Mouse (Mus musculus) midbrain, postnatal 0 days (tissue): ENCODE measurements at regions not wholly inside any gene's neighbourhood (a gene's known extent, or its start where the extent isn't known, plus 50 kb on each side); places are given as distances from the start of the nearest gene placed in this dataset.

ENCODE experiments used
- ATAC-seq: fragments of 200-750 bp; cut with Nextera tagmentation; 2 replicates; pipeline ENCODE4 v1.8.0; 2017; ENCODE audit warnings: moderate number of reproducible peaks, mild to moderate bottlenecking, moderate TSS enrichment, moderate library complexity; ENCODE audit not compliant: low FRiP score
- DNase-seq: peaks from one replicate; pipeline ENCODE4 v3.0.0-alpha.2; 2015; ENCODE audit warnings: low spot score
- H3K27ac ChIP-seq: fragments of 300-500 bp; sonication (generic); 2 replicates; pipeline ENCODE4 v1.5.1; 2014; ENCODE audit warnings: low read depth, mild to moderate bottlenecking, low read length, mixed read lengths
- H3K27me3 ChIP-seq: fragments of 300-500 bp; sonication (generic); 2 replicates; pipeline ENCODE4 v1.6.1; 2014; ENCODE audit warnings: low read length, control low read depth, mixed read lengths; ENCODE audit not compliant: insufficient read depth
- H3K36me3 ChIP-seq: fragments of 300-500 bp; sonication (generic); 2 replicates; pipeline ENCODE4 v1.6.1; 2014; ENCODE audit warnings: low read length, control low read depth, mixed read lengths; ENCODE audit not compliant: insufficient read depth
- H3K4me1 ChIP-seq: fragments of 300-500 bp; sonication (generic); 2 replicates; pipeline ENCODE4 v1.6.1; 2014; ENCODE audit warnings: mild to moderate bottlenecking, control low read depth, antibody characterized with exemption, low read length, mixed read lengths; ENCODE audit not compliant: insufficient read depth
- H3K4me2 ChIP-seq: fragments of 300-500 bp; sonication (generic); 2 replicates; pipeline ENCODE4 v1.6.1; 2014; ENCODE audit warnings: low read depth, mild to moderate bottlenecking, low read length, mixed read lengths; ENCODE audit not compliant: poor library complexity, severe bottlenecking
- H3K4me3 ChIP-seq: fragments of 300-500 bp; sonication (generic); 2 replicates; pipeline ENCODE4 v1.5.1; 2014; ENCODE audit warnings: low read depth, mild to moderate bottlenecking, low read length, moderate library complexity
- H3K9ac ChIP-seq: fragments of 300-500 bp; sonication (generic); replicated peaks from 2 replicates; pipeline ENCODE4 v1.6.1; 2014; ENCODE audit warnings: mild to moderate bottlenecking, low read length, moderate library complexity, mixed read lengths; ENCODE audit not compliant: poor library complexity, severe bottlenecking
- H3K9me3 ChIP-seq: fragments of 300-500 bp; sonication (generic); 2 replicates; pipeline ENCODE4 v1.6.1; 2016; ENCODE audit warnings: low read length, control low read depth
- CTCF ChIP-seq: IDR thresholded peaks from 2 replicates; pipeline ENCODE4 v1.5.1; 2016; ENCODE audit warnings: antibody characterized with exemption, mild to moderate bottlenecking
- WGBS: fragments of 180-500 bp; shearing (Covaris S2); extraction: QIAGEN DNeasy Blood & Tissue Kit; methylation state at CpG from one replicate; pipeline ENCODE4 v1.1.7; 2014; 5-methylcytosine and 5-hydroxymethylcytosine counted together

GRCm38 (mm10) chr14:47885326-47885725, 235.3 kb upstream of the Peli2 start:
- no peaks in the 10 kb centered on the region for H3K9me3 ChIP-seq
- H3K36me3 ChIP-seq, result no peaks in the 10 kb centered on the region
- no peak for ATAC-seq
- no peak for TF ChIP-seq CTCF
- no peak overlapping the region for H3K4me3 ChIP-seq
- H3K4me1 ChIP-seq, result no peaks in the 10 kb centered on the region
- WGBS, result 72% methylated on average over 3 of the region's 3 CpGs
- H3K27me3 ChIP-seq, result no peaks in the 10 kb centered on the region
- H3K27ac ChIP-seq, result no peak overlapping the region
- H3K4me2 ChIP-seq, result no peak overlapping the region
- H3K9ac ChIP-seq, result no peak overlapping the region
- peak; percentile 60 for DNase-seq

- Histone ChIP-seq H3K27ac (no peak overlapping the region), H3K4me3 (no peak overlapping the region), H3K36me3 (no peaks in the 10 kb centered on the region), H3K4me2 (no peak overlapping the region), H3K9ac (no peak overlapping the region), H3K9me3 (no peaks in the 10 kb centered on the region), H3K4me1 (no peaks in the 10 kb centered on the region), H3K27me3 (no peaks in the 10 kb centered on the region)
- WGBS, result 52% methylated on average over 8 of the region's 9 CpGs
- DNase-seq (peak; percentile 6), ATAC-seq (no peak)
- no peak for TF ChIP-seq CTCF
Measured at GRCm38 (mm10) chr14:47890251-47891198, 230.1 kb upstream of the Peli2 start.

- Histone ChIP-seq H3K4me2 (no peak overlapping the region), H3K9me3 (no peaks in the 10 kb centered on the region), H3K4me1 (no peaks in the 10 kb centered on the region), H3K27ac (no peak overlapping the region), H3K9ac (no peak overlapping the region), H3K27me3 (no peaks in the 10 kb centered on the region), H3K36me3 (no peaks in the 10 kb centered on the region), H3K4me3 (no peak overlapping the region)
- TF ChIP-seq CTCF, result no peak
- no peak for ATAC-seq
- WGBS, result 96% methylated on average over 3 of the region's 3 CpGs
- no peak for DNase-seq
Measured at GRCm38 (mm10) chr14:47896581-47896980, 224.0 kb upstream of the Peli2 start.

- no peak overlapping the region for H3K9ac ChIP-seq
- 85% methylated on average over 5 of the region's 5 CpGs for WGBS
Measured at GRCm38 (mm10) chr14:47897907-47898530, 222.6 kb upstream of the Peli2 start.

GRCm38 (mm10) chr14:47898605-47899004, 222.0 kb upstream of the Peli2 start:
- Histone ChIP-seq H3K9ac (no peak overlapping the region), H3K4me1 (no peaks in the 10 kb centered on the region), H3K27ac (no peak overlapping the region), H3K9me3 (no peaks in the 10 kb centered on the region), H3K4me3 (no peak overlapping the region), H3K36me3 (no peaks in the 10 kb centered on the region), H3K27me3 (no peaks in the 10 kb centered on the region), H3K4me2 (no peak overlapping the region)
- ATAC-seq (peak; percentile 49; the same call in 1 of the 2 replicates), DNase-seq (peak; percentile 36)
- WGBS, result 78% methylated on average over 4 of the region's 4 CpGs
- no peak for TF ChIP-seq CTCF

More at GRCm38 (mm10) chr14:47897907-47898530, 222.6 kb upstream of the Peli2 start:
- no peak overlapping the region for H3K4me3 ChIP-seq
- H3K4me1 ChIP-seq, result no peaks in the 10 kb centered on the region
- no peak overlapping the region for H3K4me2 ChIP-seq
- no peak for TF ChIP-seq CTCF
- no peaks in the 10 kb centered on the region for H3K27me3 ChIP-seq
- no peak; the same call in 1 of the 2 replicates for ATAC-seq
- DNase-seq, result no peak
- H3K27ac ChIP-seq, result no peak overlapping the region
- no peaks in the 10 kb centered on the region for H3K36me3 ChIP-seq
- no peaks in the 10 kb centered on the region for H3K9me3 ChIP-seq

GRCm38 (mm10) chr14:47905334-47905733, 215.3 kb upstream of the Peli2 start:
- Histone ChIP-seq H3K4me3 (no peak overlapping the region), H3K4me1 (no peaks in the 10 kb centered on the region), H3K27ac (no peak overlapping the region), H3K27me3 (no peaks in the 10 kb centered on the region), H3K36me3 (no peaks in the 10 kb centered on the region), H3K9me3 (no peaks in the 10 kb centered on the region), H3K9ac (no peak overlapping the region), H3K4me2 (no peak overlapping the region)
- ATAC-seq (no peak), DNase-seq (no peak)
- no peak for TF ChIP-seq CTCF
